Mouse (Mus musculus): ENCODE results near the gene Dad1.

- TF ChIP-seq CTCF (IDR thresholded peaks at IDR 0.05; ENCODE audit: low read depth, low read length) (no peak), POLR2A (IDR thresholded peaks at IDR 0.05; ENCODE audit: borderline replicate concordance, low read depth, low read length) (no peak)
Measured at GRCm38 (mm10) chr14:54220726-54221494, 33.0 kb downstream of the Dad1 start.

Data from bone marrow macrophage, adult 2 months (primary cell).